In genomic region chr13:110307188-110307587, GRCm38 (mm10) we compare ENCODE assay signal across 30 mouse cellular contexts. TPM values are rescaled to one million over a fixed set of nuclear protein-coding genes. Genes with fewer than 3 reads are reported as not detected.
"Had no signal": no experiment of that assay in that cellular context is flagged by ENCODE, and none has a peak within 500 bp of the region (broad histone marks: within the 10 kb centered on the region; RNA-seq: fewer than 3 reads in every experiment).

No protein-coding gene starts in this region.

- ATAC-seq: forebrain, embryonic 13.5 days; forebrain, embryonic 14.5 days; forebrain, embryonic 15.5 days; forebrain, embryonic 16.5 days; forebrain, postnatal 0 days had no signal

- H3K27ac ChIP-seq: embryonic facial prominence, embryonic 10.5 days; embryonic facial prominence, embryonic 12.5 days; embryonic facial prominence, embryonic 13.5 days; embryonic facial prominence, embryonic 15.5 days; forebrain, embryonic 10.5 days; forebrain, embryonic 12.5 days; forebrain, embryonic 13.5 days; forebrain, embryonic 15.5 days; gastrocnemius, adult 2 months; heart, adult 2 months had no signal

- H3K4me3 ChIP-seq: embryonic facial prominence, embryonic 10.5 days; embryonic facial prominence, embryonic 12.5 days; embryonic facial prominence, embryonic 13.5 days; embryonic facial prominence, embryonic 15.5 days; erythroblast, embryonic 14.5 days; forebrain, embryonic 10.5 days; forebrain, embryonic 12.5 days; forebrain, embryonic 13.5 days; forebrain, embryonic 15.5 days; gastrocnemius, adult 2 months; heart, adult 2 months had no signal

- DNase-seq: cerebellum, adult 8-10 months; cerebellum, adult 9-10 months; cerebellum, adult 9-11 months; cerebellum, postnatal 10 days; cerebellum, postnatal 14 days; cerebellum, postnatal 25 days; cerebellum, postnatal 36 days; embryo, embryonic 11 days; forebrain, postnatal 0 days; gastrocnemius, adult 2 months; gastrocnemius, postnatal 10 days; gastrocnemius, postnatal 14 days; gastrocnemius, postnatal 25 days; gastrocnemius, postnatal 36 days; heart, adult 11 months; heart, adult 18-20 months; heart, adult 2 months had no signal

- H3K9ac ChIP-seq: embryonic facial prominence, embryonic 12.5 days; embryonic facial prominence, embryonic 13.5 days; embryonic facial prominence, embryonic 15.5 days; forebrain, embryonic 12.5 days; forebrain, embryonic 13.5 days; forebrain, embryonic 15.5 days; forebrain, postnatal 0 days had no signal

- H3K9me3 ChIP-seq: embryonic facial prominence, embryonic 10.5 days; embryonic facial prominence, embryonic 12.5 days; embryonic facial prominence, embryonic 13.5 days; embryonic facial prominence, embryonic 15.5 days; forebrain, embryonic 10.5 days; forebrain, embryonic 12.5 days; forebrain, embryonic 13.5 days; forebrain, embryonic 15.5 days had no signal

- H3K36me3 ChIP-seq: embryonic facial prominence, embryonic 10.5 days; embryonic facial prominence, embryonic 12.5 days; embryonic facial prominence, embryonic 13.5 days; embryonic facial prominence, embryonic 15.5 days; forebrain, embryonic 10.5 days; forebrain, embryonic 12.5 days; forebrain, embryonic 15.5 days had no signal

- H3K27me3 ChIP-seq: embryonic facial prominence, embryonic 12.5 days; embryonic facial prominence, embryonic 13.5 days; embryonic facial prominence, embryonic 15.5 days; forebrain, embryonic 12.5 days; forebrain, embryonic 13.5 days; forebrain, embryonic 15.5 days had no signal

- H3K4me1 ChIP-seq: embryonic facial prominence, embryonic 10.5 days; embryonic facial prominence, embryonic 12.5 days; embryonic facial prominence, embryonic 13.5 days; embryonic facial prominence, embryonic 15.5 days; forebrain, embryonic 10.5 days; forebrain, embryonic 12.5 days; forebrain, embryonic 13.5 days; forebrain, embryonic 15.5 days had no signal

- H3K4me2 ChIP-seq: embryonic facial prominence, embryonic 12.5 days; embryonic facial prominence, embryonic 13.5 days; embryonic facial prominence, embryonic 15.5 days; forebrain, embryonic 12.5 days; forebrain, embryonic 13.5 days; forebrain, embryonic 15.5 days had no signal

RNA-seq across cellular contexts. Expression of gene Rab3c, which starts 26.4 kb away (rescaled TPM):
- polyA plus RNA-seq: erythroblast, embryonic 14.5 days had no signal

RNA-seq across cellular contexts. Expression of gene Gapt, which starts 49.8 kb away (rescaled TPM):
- polyA plus RNA-seq: cortical plate, adult 2 months; erythroblast, embryonic 14.5 days; forebrain, embryonic 11.5 days; forebrain, embryonic 13.5 days; forebrain, embryonic 14.5 days; forebrain, embryonic 15.5 days; forebrain, embryonic 16.5 days; forebrain, postnatal 0 days had no signal
